Mouse (Mus musculus) testis, postnatal 14 days (tissue): Measurements from ENCODE around the gene Hist1h2bg.
"Not testable (repeated sequence)": the region's sequence is repeated elsewhere in the genome, so short reads cannot be mapped to it uniquely, and the experiment has no call there.

Experiments
- DNase-seq: peaks from one replicate; pipeline ENCODE4 v3.0.0; 2021; ENCODE audit warnings: low spot score

The Hist1h2bg gene

GRCm38 (mm10) chr13:23584331-23584730, 13.1 kb downstream of the Hist1h2bg start:
- no peak for DNase-seq

GRCm38 (mm10) chr13:23585029-23585441, 13.8 kb downstream of the Hist1h2bg start:
- peak; percentile 41 for DNase-seq

GRCm38 (mm10) chr13:23585442-23586098, 14.4 kb downstream of the Hist1h2bg start:
- DNase-seq, result peak; percentile 79

GRCm38 (mm10) chr13:23586099-23586939, 15.1 kb downstream of the Hist1h2bg start:
- no peak for DNase-seq

GRCm38 (mm10) chr13:23586940-23587225, 15.7 kb downstream of the Hist1h2bg start:
- no peak for DNase-seq

GRCm38 (mm10) chr13:23591206-23591605, 20.0 kb downstream of the Hist1h2bg start:
- no peak for DNase-seq

- not testable (repeated sequence) for DNase-seq
Observed at GRCm38 (mm10) chr13:23591886-23592285, 20.7 kb downstream of the Hist1h2bg start.

GRCm38 (mm10) chr13:23592614-23593013, 21.4 kb downstream of the Hist1h2bg start:
- DNase-seq, result no peak

GRCm38 (mm10) chr13:23593051-23593770, 22.0 kb downstream of the Hist1h2bg start:
- DNase-seq, result no peak

- DNase-seq, result no peak
Observed at GRCm38 (mm10) chr13:23595185-23595584, 24.0 kb downstream of the Hist1h2bg start.

GRCm38 (mm10) chr13:23595622-23596372, 24.6 kb downstream of the Hist1h2bg start:
- no peak for DNase-seq

- DNase-seq, result peak; percentile 53
Observed at GRCm38 (mm10) chr13:23597957-23598356, 26.8 kb downstream of the Hist1h2bg start.

- no peak for DNase-seq
Observed at GRCm38 (mm10) chr13:23603182-23603699, 32.0 kb downstream of the Hist1h2bg start.

GRCm38 (mm10) chr13:23604452-23604851, 33.3 kb downstream of the Hist1h2bg start:
- no peak for DNase-seq

GRCm38 (mm10) chr13:23605052-23605451, 33.9 kb downstream of the Hist1h2bg start:
- DNase-seq, result no peak

GRCm38 (mm10) chr13:23609209-23609608, 38.0 kb downstream of the Hist1h2bg start:
- no peak for DNase-seq

GRCm38 (mm10) chr13:23609844-23610243, 38.6 kb downstream of the Hist1h2bg start:
- DNase-seq, result no peak

- DNase-seq, result no peak
Observed at GRCm38 (mm10) chr13:23610393-23610792, 39.2 kb downstream of the Hist1h2bg start.

- no peak for DNase-seq
Observed at GRCm38 (mm10) chr13:23611638-23612037, 40.4 kb downstream of the Hist1h2bg start.

GRCm38 (mm10) chr13:23620056-23620732, 49.0 kb downstream of the Hist1h2bg start:
- DNase-seq, result no peak
